Mouse (Mus musculus) regulatory T cell (primary cell): Measurements from ENCODE around the gene Ip6k1.

Experiments used
- in situ Hi-C: fragments of 300-600 bp; cut with MboI, MseI; formaldehyde crosslinking; loops from one replicate; pipeline ENCODE4 v1.15.1; 2025; ENCODE audit warnings: high pct_unique_total_duplicates

The Ip6k1 gene

DNA sequence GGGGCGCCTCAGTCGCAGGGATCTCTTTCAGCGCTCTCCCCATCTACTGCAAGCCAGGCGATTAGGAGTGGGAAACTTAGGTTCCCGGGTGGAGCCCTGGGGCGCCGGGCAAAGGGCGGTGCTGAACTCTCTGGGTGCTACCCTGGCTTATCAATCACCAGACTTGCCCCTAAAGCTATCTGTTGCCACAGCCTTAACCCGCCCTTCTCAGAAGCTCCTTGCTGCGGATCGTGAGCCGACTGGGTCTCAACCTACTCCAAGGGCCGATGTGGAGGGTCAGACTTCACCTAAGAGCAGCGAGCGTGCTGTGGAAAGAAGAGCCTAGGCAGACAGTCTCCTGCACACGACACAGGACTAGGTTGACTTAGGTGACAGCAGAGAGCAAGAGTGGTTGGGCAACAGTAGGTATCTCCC, 92.7 kb downstream of the Ip6k1 start:
- in situ Hi-C loops = loop anchor here (5.0 kb wide), 1 partner anchor 107 kb away; no protein-coding TSS in a partner anchor

- in situ Hi-C loops = loop anchor here (5.0 kb wide), 1 partner anchor 107 kb away; no protein-coding TSS in a partner anchor
Measured at GRCm38 (mm10) chr9:108095518-108095917, 93.2 kb downstream of the Ip6k1 start.

DNA sequence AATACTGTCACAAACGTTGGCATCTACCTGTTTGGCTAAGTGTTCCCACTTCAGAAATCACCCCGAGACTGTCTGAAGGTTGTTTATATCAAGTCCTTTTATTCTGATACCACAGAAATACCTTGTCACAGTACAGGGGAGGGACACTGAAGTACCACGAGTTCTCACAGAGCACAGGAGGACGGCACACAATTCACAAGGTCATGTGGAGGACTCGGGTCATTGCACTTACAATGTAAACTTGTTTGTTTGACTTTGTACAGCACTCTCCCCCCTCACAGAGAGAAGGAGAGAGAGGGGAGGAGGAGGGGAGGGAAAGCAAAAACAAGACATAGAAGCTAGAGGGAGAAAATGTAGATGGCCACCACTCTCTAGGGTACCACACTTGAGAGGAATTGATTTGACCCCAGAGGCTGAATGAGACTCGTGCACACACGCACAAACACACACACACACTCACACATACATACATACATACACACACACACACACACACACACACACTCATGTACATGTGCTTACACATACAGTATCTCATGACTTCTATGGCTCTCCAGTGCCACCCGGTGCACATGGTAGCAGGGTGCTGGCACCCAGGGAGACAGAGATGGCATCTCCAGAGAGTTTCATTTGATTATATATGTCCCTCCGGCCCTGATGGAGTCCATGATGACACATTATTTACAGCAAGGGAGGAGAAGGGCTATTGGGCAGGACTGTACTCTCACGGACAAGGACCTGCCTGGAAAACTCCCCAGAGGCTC, 93.8 kb downstream of the Ip6k1 start:
- in situ Hi-C loops = loop anchor here (5.0 kb wide), 1 partner anchor 106 kb away; no protein-coding TSS in a partner anchor
